Comparison of ENCODE assay signal across 8 mouse cellular contexts in the genomic region with DNA sequence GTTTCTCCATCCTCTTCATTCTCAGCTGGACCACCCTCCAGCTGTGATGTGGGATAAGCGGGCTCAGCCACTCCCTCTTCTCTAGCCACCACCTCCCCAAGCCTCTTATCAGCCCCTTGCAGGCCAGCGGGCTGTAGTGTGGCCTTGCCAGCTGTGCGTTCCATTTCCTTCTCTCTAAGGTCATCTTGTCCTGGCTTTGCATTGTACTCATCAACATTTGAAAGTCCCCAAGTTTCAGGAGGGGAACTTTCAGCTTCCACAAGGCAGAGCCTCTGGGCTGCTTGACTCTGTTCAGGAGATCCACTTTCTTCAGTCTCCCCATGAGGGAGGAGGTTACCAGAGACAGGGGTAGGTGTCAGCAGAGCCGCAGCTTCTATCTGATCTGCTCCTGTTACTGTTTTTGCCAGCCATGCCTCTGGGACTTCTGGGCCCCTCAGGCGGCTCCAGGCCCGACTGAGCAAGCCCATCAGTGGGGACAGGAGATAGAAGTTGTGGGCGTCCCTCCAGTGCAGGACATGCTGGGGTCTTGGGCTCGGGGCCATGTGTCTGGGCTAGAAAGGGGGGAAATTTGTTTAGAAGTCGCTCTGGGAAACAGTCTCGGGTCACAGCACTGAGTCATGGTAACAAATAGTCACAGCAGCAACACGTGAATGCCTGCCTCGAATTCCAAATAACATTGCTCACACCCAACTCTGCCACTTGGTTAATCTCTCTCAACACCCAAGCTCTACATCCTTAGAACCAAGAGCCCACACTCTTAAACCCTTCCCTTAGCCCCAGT. TPM values are rescaled to one million over a fixed set of nuclear protein-coding genes. Genes with fewer than 3 reads are reported as not detected.
A peak's percentile ranks its signal among the peaks of the same experiment; 100 is the strongest.
DNase-seq lines count a peak whose midpoint lies in the region; ATAC-seq lines count a peak whose summit lies in the region.

No protein-coding gene starts in this region.

- no peaks in the 10 kb centered on the region for H3K9me3 ChIP-seq in heart, embryonic 14.5 days (ENCODE audit: control insufficient read depth, low read length)
- H3K9me3 ChIP-seq in midbrain, embryonic 10.5 days (replicated peaks): no peaks in the 10 kb centered on the region

- H3K36me3 ChIP-seq in heart, embryonic 14.5 days (ENCODE audit: control insufficient read depth, insufficient read depth, low read length): peaks cover 22% of the 10 kb centered on the region
- peaks cover 11% of the 10 kb centered on the region for H3K36me3 ChIP-seq in midbrain, embryonic 10.5 days

- H3K4me2 ChIP-seq in heart, embryonic 14.5 days (ENCODE audit: low read length): peak overlapping the region; percentile 82

- 3% methylated on average over 12 of the region's 12 CpGs for WGBS in heart, embryonic 14.5 days
- 32% methylated on average over 12 of the region's 12 CpGs for WGBS in midbrain, embryonic 10.5 days

- peak overlapping the region; percentile 65 to 77 for H3K4me3 ChIP-seq in heart, embryonic 14.5 days (ENCODE audit: control insufficient read depth in 1 of 2, insufficient read depth in 1 of 2, low read depth in 1 of 2, low read length in 2 of 2)
- H3K4me3 ChIP-seq in midbrain, embryonic 10.5 days: peak overlapping the region; percentile 83

- peak; percentile 29; the same call in 1 of the 2 replicates for ATAC-seq in heart, embryonic 14.5 days (ENCODE audit: insufficient number of reproducible peaks, insufficient read depth, low FRiP score, low read depth)

- H3K4me1 ChIP-seq in heart, embryonic 14.5 days (ENCODE audit: control insufficient read depth in 2 of 2, insufficient read depth in 2 of 2, low read length in 2 of 2): peaks cover 22 to 37% of the 10 kb centered on the region in 2 experiments
- H3K4me1 ChIP-seq in midbrain, embryonic 10.5 days: peaks cover 46% of the 10 kb centered on the region

- peak; percentile 27 for DNase-seq in right cerebral cortex, postnatal 4 days
- DNase-seq in right cerebral cortex, postnatal 36 days (ENCODE audit: low spot score in 2 of 2): no peak
- DNase-seq in cerebellum, postnatal 14 days: peak; percentile 38 to 41
- DNase-seq in kidney, postnatal 14 days: peak; percentile 29
- no peak for DNase-seq in midbrain, embryonic 10.5 days (ENCODE audit: low spot score)
- DNase-seq in urinary bladder, adult 18-20 months (ENCODE audit: low spot score in 2 of 2): no peak
- DNase-seq in urinary bladder, postnatal 4 days (ENCODE audit: low spot score in 2 of 2): no peak

- H3K27me3 ChIP-seq in heart, embryonic 14.5 days (ENCODE audit: control insufficient read depth, insufficient read depth, low read length): no peaks in the 10 kb centered on the region
- H3K27me3 ChIP-seq in midbrain, embryonic 10.5 days (ENCODE audit: low read depth, poor library complexity, severe bottlenecking): no peaks in the 10 kb centered on the region; the same call in 1 of the 2 replicates

- peak overlapping the region; percentile 87 to 98 for H3K27ac ChIP-seq in heart, embryonic 14.5 days (replicated peaks in 1 of 2; ENCODE audit: control insufficient read depth in 1 of 2, insufficient read depth in 1 of 2, low read depth in 2 of 2, low read length in 2 of 2)
- peak overlapping the region; percentile 90 for H3K27ac ChIP-seq in midbrain, embryonic 10.5 days (replicated peaks)

- peak overlapping the region; percentile 94 for H3K9ac ChIP-seq in heart, embryonic 14.5 days (ENCODE audit: low read length)

RNA-seq across cellular contexts. Expression of gene Ppp1r15a, which starts 1.0 kb away (rescaled TPM):
- 20.5 and 23.3 TPM in 2 replicates for polyA plus RNA-seq in heart, embryonic 14.5 days (2014; fragmentation: Nextera tagmentation; extraction: Ambion mirVana)
- polyA plus RNA-seq in midbrain, embryonic 10.5 days (2016; fragmentation: Nextera tagmentation; extraction: Ambion mirVana): 15.0 and 18.6 TPM in 2 replicates

RNA-seq across cellular contexts. Expression of gene Plekha4, which starts 1.1 kb away (rescaled TPM):
- polyA plus RNA-seq in heart, embryonic 14.5 days (2014; fragmentation: Nextera tagmentation; extraction: Ambion mirVana): 0.80 and 1.2 TPM in 2 replicates
- 0.78 and 1.1 TPM in 2 replicates for polyA plus RNA-seq in midbrain, embryonic 10.5 days (2016; fragmentation: Nextera tagmentation; extraction: Ambion mirVana)

RNA-seq across cellular contexts. Expression of gene Nucb1, which starts 14.8 kb away (rescaled TPM):
- polyA plus RNA-seq in heart, embryonic 14.5 days (2014; fragmentation: Nextera tagmentation; extraction: Ambion mirVana): 159 and 160 TPM in 2 replicates
- 105 and 112 TPM in 2 replicates for polyA plus RNA-seq in midbrain, embryonic 10.5 days (2016; fragmentation: Nextera tagmentation; extraction: Ambion mirVana)

RNA-seq across cellular contexts. Expression of gene Hsd17b14, which starts 29.7 kb away (rescaled TPM):
- 0.20 and 0.26 TPM in 2 replicates for polyA plus RNA-seq in heart, embryonic 14.5 days (2014; fragmentation: Nextera tagmentation; extraction: Ambion mirVana)
- polyA plus RNA-seq in midbrain, embryonic 10.5 days (2016; fragmentation: Nextera tagmentation; extraction: Ambion mirVana): 0.43 and 0.55 TPM in 2 replicates

RNA-seq across cellular contexts. Expression of gene Dhdh, which starts 36.4 kb away (rescaled TPM):
- 5.2 and 5.7 TPM in 2 replicates for polyA plus RNA-seq in heart, embryonic 14.5 days (2014; fragmentation: Nextera tagmentation; extraction: Ambion mirVana)
- 6.0 and 6.8 TPM in 2 replicates for polyA plus RNA-seq in midbrain, embryonic 10.5 days (2016; fragmentation: Nextera tagmentation; extraction: Ambion mirVana)

Comparison
In these comparisons a context has a peak if more than half of its experiments do, and no peak if none do; other contexts are left out.
1. DNase-seq: peak in right cerebral cortex, postnatal 4 days (single experiment), cerebellum, postnatal 14 days (2 of 2) and kidney, postnatal 14 days (single experiment); none in right cerebral cortex, postnatal 36 days (0 of 2), midbrain, embryonic 10.5 days (single experiment), urinary bladder, adult 18-20 months (0 of 2) and urinary bladder, postnatal 4 days (0 of 2).